Mouse (Mus musculus): ENCODE data around the gene Herc4.
A peak's percentile ranks its signal among the peaks of the same experiment; 100 is the strongest.

Herc4 gene

DNA sequence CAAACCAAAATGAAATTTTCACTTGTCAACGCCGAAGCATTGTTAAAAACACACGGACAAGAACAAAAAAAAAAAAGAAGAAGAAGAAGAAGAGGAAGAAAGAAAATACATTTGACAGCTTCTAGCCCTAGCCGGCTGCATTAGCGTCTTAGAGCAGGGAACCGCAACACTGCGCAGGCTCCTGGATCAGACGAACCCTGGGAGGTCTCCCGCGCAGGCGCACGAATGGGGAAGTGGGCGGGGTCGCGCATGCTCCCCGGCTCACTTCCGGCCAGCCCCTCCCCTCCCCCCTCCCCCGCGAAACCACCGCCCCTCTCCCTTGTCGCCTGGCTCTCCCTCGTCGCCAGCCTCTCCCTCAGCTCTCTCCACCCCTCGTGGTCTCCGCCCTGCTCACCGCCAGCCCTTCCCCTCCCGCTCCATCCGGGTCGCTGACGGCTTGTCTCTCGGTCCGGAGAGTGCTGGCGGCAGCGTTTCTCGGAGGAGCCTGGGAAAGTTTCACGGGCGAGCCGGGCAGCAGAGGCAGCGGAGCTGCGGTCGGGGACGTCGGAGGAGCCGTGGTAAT, at the start of gene Herc4:
Gene Herc4 (plus strand): TSS at position 318 of the 562 bp plus-strand sequence.
- peak; percentile 98 for DNase-seq

- no peak for DNase-seq
Observed at GRCm38 (mm10) chr10:63199008-63199407, 44.6 kb upstream of the Herc4 start.

- no peak for DNase-seq
Observed at GRCm38 (mm10) chr10:63201534-63201933, 42.1 kb upstream of the Herc4 start.

GRCm38 (mm10) chr10:63203002-63203401, 40.6 kb upstream of the Herc4 start:
- no peak for DNase-seq

DNA sequence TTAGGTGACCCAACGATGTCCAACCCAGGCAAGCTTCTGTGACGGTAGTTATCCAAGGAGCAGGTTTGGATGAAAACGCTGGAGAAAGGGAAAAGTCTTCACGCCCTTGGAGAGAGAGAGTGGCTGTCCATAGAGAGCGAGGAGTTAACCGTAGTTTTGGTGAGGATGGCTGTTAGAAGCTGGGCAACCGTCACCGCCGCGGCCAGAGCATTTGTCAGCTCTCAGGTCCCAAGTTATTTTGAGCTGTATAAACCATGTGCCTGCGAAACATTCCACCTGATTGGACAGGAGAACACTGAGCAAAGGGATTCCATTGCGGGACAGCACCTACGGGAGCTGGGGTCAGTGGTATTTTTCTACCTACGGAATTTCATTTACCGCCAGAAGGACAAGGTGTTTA, 39.9 kb upstream of the Herc4 start, which contains the start of gene Mypn:
Gene Mypn (minus strand): TSS at position 225 of the 400 bp plus-strand sequence.
- no peak for DNase-seq

- DNase-seq, result no peak
Observed at GRCm38 (mm10) chr10:63208871-63209270, 34.7 kb upstream of the Herc4 start.

- DNase-seq, result no peak
Observed at GRCm38 (mm10) chr10:63221081-63221783, 22.4 kb upstream of the Herc4 start.

DNA sequence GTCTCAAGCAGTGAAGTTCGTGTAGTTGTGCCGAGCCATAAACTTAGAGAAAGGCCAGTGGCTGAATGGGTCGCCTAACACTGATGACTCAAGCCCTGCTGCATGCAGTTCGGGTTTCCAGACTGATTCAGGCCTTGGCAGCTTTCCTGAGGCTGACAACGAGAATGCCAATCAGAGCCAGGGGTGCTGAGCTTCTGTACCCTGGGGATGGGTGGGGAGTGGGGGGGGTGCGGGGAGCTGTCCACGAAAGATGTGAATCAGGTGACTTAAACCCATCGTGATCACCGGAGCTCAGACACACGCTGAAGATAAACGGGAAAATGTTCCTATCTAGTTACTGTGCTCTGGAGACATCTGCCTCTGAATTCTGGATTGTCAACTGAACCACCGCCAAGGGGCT, 19.3 kb upstream of the Herc4 start:
- no peak for DNase-seq

DNA sequence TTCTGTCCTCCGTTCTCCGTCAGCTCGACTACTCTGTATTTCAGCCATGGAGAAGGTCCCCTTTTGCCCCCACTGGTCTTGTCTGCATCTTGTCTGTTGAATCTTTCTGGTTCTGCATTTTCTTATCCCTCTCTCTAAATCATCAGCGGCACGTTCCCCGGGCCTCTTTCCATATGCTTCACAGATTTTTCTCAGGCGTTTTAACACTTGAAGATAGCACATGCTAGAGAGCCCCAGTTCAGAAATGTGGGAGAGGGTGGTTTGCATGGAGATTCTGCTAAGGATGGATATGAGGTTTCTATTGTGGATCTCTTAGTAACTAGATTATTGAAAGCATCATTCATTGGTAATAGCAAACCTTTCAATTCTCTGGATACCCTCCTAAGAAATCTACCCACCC, 13.3 kb upstream of the Herc4 start:
- no peak for DNase-seq

DNA sequence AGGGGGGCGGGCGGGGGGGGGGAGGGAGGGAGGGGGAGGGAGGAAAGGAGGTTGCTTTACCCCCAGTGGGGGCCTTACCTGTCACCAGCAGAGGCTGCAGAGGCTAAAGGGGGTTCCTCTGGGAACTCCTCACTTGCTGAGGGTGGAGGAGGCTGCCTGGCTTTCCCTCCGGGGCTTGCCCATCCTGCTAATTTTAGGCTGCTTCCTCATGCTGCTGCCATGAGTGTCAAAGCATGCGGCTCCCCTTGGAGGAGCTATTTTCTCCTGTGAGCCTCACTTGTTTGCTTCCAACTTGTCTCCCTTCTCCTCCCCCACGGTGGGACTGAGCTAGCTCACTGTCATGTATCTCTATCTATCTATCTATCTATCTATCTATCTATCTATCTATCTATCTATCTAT, 12.8 kb upstream of the Herc4 start:
- peak; percentile 48 for DNase-seq

- DNase-seq, result no peak
Observed at GRCm38 (mm10) chr10:63231630-63232029, 12.0 kb upstream of the Herc4 start.

DNA sequence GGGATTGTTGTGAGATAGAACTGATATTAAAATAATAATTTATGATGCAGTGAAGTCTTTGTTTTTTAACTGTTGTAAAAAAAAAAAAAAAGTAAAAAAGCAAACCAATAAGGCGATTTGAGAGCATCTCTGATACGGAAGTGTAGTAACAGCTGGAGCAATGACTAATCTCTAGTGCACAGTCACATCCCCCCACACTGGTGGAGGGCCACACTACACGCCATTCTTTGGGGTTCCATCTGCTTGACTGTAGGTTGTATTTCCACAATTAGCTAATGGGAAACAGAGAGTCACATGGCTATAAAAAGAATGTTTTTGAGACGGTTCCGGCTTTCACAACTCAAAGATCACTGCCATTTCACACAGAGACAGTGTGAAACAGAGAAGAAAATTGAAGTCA, 9.5 kb upstream of the Herc4 start:
- DNase-seq, result no peak

GRCm38 (mm10) chr10:63235889-63236288, 7.7 kb upstream of the Herc4 start:
- no peak for DNase-seq

DNA sequence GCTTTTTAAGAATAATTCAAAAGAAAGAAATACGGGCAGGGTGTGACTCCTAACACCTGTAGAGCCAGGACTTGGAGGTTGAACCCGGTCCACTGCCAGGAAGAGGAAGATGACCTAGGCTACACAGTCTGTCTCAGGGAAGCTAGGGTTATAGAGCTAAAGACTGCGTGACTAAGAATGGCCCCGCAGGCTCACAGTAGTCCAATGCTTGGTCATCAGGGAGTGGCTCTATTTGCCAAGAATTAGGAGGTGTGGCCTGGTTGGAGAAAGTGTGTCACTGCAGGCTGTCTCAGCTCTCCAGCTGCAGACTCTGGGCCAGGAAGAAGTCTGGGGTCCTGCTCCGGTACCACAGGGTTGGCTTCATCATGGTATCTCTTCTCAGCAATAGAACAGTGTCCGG, 6.9 kb upstream of the Herc4 start:
- no peak for DNase-seq

- no peak for DNase-seq
Observed at GRCm38 (mm10) chr10:63237206-63237605, 6.4 kb upstream of the Herc4 start.

GRCm38 (mm10) chr10:63238090-63238489, 5.5 kb upstream of the Herc4 start:
- no peak for DNase-seq

- no peak for DNase-seq
Observed at GRCm38 (mm10) chr10:63239848-63240247, 3.8 kb upstream of the Herc4 start.

DNA sequence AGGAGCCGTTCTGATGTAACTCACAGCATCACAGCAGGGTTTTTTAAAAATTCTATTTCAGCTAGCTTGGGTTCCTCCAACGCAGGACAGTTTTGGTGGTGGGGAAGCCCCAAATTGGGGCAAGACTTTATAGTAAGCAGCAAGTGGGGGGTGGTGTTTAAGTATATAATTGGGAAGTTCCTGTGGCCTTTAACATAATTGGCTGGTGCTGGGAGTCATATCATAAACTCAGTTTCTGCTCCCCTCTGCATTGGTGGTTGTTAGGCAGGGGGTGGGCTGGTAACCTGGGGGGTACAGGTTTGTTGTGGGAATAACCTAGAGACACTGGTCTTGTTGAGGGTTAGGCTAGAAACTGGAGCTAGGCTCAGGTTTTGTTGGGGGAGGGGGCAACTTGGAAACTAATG, 2.7 kb upstream of the Herc4 start:
- no peak for DNase-seq

DNA sequence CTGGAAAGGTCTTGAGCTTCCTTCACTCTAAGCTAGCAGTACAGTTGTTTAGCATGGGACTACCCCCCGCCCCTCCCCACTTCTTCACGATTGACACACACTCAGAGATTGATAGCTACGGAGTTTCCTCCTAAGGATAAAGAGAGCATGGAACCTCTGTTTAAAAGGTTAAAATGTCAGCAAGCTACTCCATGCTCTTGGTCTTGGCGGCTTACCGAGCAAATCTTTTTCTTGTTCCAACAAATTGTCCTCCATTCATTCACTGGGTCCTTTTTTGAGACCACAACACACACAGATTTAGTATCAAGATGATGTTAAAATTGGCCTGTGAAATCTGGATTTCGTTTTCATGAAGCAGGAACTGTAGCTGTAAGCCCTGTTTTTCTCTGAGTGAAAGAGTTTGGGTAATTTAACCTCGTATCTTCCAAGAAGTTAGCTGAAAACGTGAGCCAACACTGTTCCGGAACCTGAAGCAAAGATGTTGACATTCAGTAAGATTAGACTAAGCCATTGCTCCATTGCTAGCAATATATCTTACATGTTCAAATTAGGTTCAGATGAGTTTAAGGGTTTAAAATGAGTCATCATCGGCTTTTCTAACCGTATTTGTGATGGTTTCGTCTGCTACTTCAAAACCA, 693 bp upstream of the Herc4 start:
- DNase-seq, result no peak

DNA sequence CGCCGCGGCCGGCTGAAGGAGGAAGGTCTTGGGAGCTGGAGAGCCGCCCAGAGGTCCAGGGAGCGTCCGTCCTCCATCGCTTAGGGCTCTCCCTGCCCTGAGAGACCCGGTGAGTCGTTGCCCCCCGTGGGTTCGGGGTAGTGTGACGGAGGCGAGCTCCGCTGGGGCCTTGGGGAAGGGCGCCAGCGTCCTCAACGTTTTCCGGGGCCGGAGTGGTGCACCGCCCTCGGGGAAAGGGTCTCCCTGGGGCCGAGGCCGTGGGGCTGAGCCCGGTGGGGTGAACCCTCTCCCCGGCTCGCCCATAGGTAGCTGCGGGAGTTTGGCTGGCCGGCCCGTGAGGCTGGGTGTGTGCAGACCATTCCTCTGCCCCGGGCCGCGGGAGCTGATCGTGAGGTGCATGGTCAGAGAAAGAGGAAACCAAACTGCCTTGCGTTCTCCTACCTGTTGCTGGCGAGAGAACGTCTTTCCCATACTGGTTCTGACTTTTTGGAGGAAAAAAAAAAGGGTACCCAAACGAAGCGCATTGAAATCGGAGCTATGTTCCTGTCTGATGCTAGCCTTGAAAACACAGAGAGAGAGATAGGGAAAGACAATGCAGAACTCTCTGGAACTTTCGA, 553 bp downstream of the Herc4 start:
- DNase-seq, result no peak

GRCm38 (mm10) chr10:63244746-63245145, 1.1 kb downstream of the Herc4 start:
- no peak for DNase-seq

DNA sequence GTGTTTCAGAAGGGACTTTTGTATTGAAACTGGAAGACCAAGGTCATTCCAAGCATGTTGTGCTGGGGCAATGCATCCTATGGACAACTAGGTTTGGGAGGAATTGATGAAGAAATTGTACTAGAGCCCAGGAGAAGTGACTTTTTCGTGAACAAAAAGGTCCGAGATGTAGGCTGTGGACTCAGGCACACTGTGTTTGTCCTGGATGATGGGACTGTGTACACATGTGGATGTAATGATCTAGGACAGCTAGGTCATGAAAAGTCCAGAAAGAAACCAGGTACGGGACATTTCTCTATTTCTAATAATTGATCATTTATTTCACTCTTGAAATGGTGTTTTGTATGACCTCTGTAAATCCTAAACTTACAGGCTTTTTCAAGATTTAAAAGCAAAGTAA, 2.2 kb downstream of the Herc4 start:
- no peak for DNase-seq

GRCm38 (mm10) chr10:63247457-63247856, 3.8 kb downstream of the Herc4 start:
- no peak for DNase-seq

DNA sequence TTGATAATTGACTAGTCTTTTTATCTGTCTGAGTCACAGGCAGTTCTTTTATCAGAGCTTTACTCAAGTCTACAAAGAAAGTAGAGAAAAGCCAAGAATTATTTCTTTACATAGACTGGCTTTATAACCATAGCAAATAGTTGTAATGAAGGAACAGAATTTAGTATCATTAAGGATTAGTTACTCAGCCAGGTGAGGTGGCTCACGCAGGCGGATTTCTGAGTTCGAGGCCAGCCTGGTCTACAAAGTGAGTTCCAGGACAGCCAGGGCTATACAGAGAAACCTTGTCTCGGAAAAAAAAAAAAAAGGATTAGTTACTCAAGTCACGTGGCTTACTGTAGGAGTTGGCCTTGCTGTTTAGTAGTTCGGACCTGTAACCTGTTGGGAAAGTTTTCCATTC, 4.8 kb downstream of the Herc4 start:
- DNase-seq, result no peak

Data from right cerebral cortex, postnatal 14 days (tissue).